Mouse (Mus musculus) embryonic facial prominence, embryonic 11.5 days (tissue): Measurements from ENCODE around the gene Tada3. TPM values are rescaled to one million over a fixed set of nuclear protein-coding genes. Genes with fewer than 3 reads are reported as not detected.

Experiments
- ATAC-seq: fragments of 200-750 bp; cut with Nextera tagmentation; replicated peaks from 2 replicates; pipeline ENCODE4 v1.8.0; 2017; ENCODE audit warnings: low read depth; ENCODE audit not compliant: insufficient number of reproducible peaks, low FRiP score, low TSS enrichment
- DNase-seq: peaks from one replicate; pipeline ENCODE4 v3.0.0-alpha.2; 2015; ENCODE audit warnings: low spot score
- H3K27ac ChIP-seq: fragments of 300-500 bp; sonication (generic); replicated peaks from 2 replicates; pipeline ENCODE4 v1.5.1; 2014; ENCODE audit warnings: mild to moderate bottlenecking, low read depth, low read length, control low read depth
- H3K27me3 ChIP-seq: fragments of 300-500 bp; sonication (generic); 2 replicates; pipeline ENCODE4 v1.6.1; 2014; ENCODE audit warnings: mild to moderate bottlenecking, low read length, moderate library complexity, mixed read lengths; ENCODE audit not compliant: control insufficient read depth, insufficient read depth
- H3K36me3 ChIP-seq: fragments of 300-500 bp; sonication (generic); replicated peaks from 2 replicates; pipeline ENCODE4 v1.6.1; 2014; ENCODE audit warnings: low read depth, mild to moderate bottlenecking, low read length, moderate library complexity, mixed read lengths; ENCODE audit not compliant: control insufficient read depth, insufficient read depth
- H3K4me1 ChIP-seq: fragments of 300-500 bp; sonication (generic); 2 replicates; pipeline ENCODE4 v1.6.1; 2014; ENCODE audit warnings: low read length, mixed read lengths; ENCODE audit not compliant: control insufficient read depth, insufficient read depth
- H3K4me2 ChIP-seq: fragments of 300-500 bp; sonication (generic); 2 replicates; pipeline ENCODE4 v1.6.1; 2014; ENCODE audit warnings: low read depth, mild to moderate bottlenecking, control low read depth, low read length, moderate library complexity
- H3K4me3 ChIP-seq: fragments of 300-500 bp; sonication (generic); 2 replicates; pipeline ENCODE4 v1.5.1; 2014; ENCODE audit warnings: low read depth, low read length, control low read depth
- H3K9ac ChIP-seq: fragments of 300-500 bp; sonication (generic); replicated peaks from 2 replicates; pipeline ENCODE4 v1.6.1; 2014; ENCODE audit warnings: mild to moderate bottlenecking, control low read depth, low read length
- H3K9me3 ChIP-seq: fragments of 300-500 bp; sonication (generic); replicated peaks from 2 replicates; pipeline ENCODE4 v1.6.1; 2016; ENCODE audit warnings: mild to moderate bottlenecking, low read length, inconsistent platforms, mixed read lengths; ENCODE audit not compliant: control insufficient read depth
- WGBS: fragments of 180-500 bp; shearing (Covaris S2); extraction: QIAGEN DNeasy Blood & Tissue Kit; methylation state at CpG from one replicate; pipeline ENCODE4 v1.1.7; 2014; 5-methylcytosine and 5-hydroxymethylcytosine counted together
- polyA plus RNA-seq: library from polyadenylated mRNA; unstranded; fragments of >200 nt; fragmentation: Nextera tagmentation; extraction: Ambion mirVana; gene quantifications from 2 replicates; pipeline ENCODE4 v1.2.1, GENCODE M21; 2014

Tada3 gene
- polyA plus RNA-seq, 1 experiment from 2014 or later = 44.3 TPM

DNA sequence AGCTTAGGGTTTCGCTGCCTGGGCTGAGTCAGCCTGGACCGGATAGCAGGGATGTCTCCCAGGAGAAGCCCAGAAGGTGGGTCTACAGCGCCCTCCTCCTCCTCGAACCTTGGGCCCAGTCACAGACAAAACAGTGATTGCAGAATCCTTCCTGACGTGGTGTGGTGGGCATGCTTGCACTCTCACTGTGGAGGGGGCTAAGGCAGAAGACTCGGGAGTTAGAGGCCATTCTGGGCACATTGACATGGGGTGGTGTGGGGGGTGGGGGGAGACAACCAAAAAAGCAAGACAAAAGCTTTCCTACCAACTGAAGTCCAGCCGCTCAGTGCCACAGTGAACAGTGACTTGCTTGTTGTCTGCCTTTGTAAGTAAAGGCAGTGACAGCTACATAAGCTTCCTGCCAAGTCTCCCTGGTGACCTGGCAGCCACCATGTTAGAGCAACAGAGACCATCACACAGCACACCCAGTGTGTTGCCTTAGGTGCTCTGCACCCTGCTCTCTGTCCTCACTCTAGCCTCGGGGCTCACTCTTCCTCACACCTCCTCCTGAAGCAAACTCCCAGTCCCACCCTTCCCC lies 6.8 kb upstream of the Tada3 start:
- ATAC-seq (no peak), DNase-seq (no peak)
- no peak overlapping the region for H3K27ac ChIP-seq
- WGBS = 88% methylated on average over 8 of the region's 8 CpGs
- H3K4me1 ChIP-seq = no peaks in the 10 kb centered on the region
- H3K36me3 ChIP-seq = peaks cover 20% of the 10 kb centered on the region
- H3K9ac ChIP-seq = no peak overlapping the region
- H3K27me3 ChIP-seq = no peaks in the 10 kb centered on the region
- no peak overlapping the region for H3K4me2 ChIP-seq
- no peak overlapping the region for H3K4me3 ChIP-seq
- H3K9me3 ChIP-seq = no peaks in the 10 kb centered on the region

DNA sequence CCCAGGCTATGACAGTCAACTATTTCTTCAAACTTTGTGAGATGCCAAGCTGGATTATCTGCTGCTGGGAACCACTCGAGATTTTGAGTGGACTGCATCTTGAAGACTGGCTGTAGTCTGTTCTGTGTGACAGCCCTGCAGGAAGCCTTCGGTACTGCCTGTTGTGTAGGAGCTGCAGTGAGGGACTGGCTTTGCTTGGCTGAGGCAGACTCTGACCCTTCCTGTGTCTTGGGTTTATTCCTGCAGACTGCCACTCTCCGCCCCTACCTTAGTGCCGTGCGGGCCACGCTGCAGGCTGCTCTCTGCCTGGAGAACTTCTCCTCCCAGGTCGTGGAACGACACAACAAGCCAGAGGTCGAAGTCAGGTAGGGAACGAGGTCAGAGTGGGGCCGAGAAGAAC lies 2.8 kb upstream of the Tada3 start:
- ATAC-seq (no peak), DNase-seq (no peak)
- Histone ChIP-seq H3K9me3 (no peaks in the 10 kb centered on the region), H3K36me3 (peaks cover 16% of the 10 kb centered on the region), H3K27me3 (no peaks in the 10 kb centered on the region), H3K4me3 (no peak overlapping the region), H3K27ac (no peak overlapping the region), H3K9ac (no peak overlapping the region), H3K4me1 (no peaks in the 10 kb centered on the region), H3K4me2 (no peak overlapping the region)
- WGBS = 96% methylated on average over 11 of the region's 11 CpGs

DNA sequence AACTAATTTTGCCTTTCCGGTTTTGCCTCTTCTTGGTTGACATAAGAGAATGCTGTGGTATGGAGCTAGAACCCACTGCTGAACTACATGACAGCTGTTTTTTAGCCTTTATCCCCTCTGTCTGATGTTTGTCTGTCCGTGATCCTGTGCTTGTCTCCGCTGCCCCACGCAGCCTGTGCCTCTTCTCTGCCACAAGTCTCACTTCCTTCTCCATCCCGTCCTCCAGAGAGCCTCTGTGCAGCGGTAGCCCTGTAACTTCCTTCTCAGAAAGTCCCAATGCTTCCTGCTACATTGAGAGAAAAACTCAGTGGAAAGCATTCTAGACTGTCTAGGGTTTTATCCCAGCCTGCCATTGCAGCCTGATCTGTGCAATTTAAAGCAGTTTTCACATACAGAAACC lies 1.6 kb upstream of the Tada3 start:
- no peak for ATAC-seq
- no peak overlapping the region for H3K9ac ChIP-seq
- peak overlapping the region; percentile 88 for H3K4me3 ChIP-seq
- 87% methylated on average over 6 of the region's 6 CpGs for WGBS
- H3K4me1 ChIP-seq = no peaks in the 10 kb centered on the region
- H3K27me3 ChIP-seq = no peaks in the 10 kb centered on the region
- H3K36me3 ChIP-seq = peaks cover 11% of the 10 kb centered on the region
- peak overlapping the region; percentile 54; the same call in 1 of the 2 replicates for H3K4me2 ChIP-seq
- DNase-seq = no peak
- H3K9me3 ChIP-seq = no peaks in the 10 kb centered on the region
- H3K27ac ChIP-seq = no peak overlapping the region

DNA sequence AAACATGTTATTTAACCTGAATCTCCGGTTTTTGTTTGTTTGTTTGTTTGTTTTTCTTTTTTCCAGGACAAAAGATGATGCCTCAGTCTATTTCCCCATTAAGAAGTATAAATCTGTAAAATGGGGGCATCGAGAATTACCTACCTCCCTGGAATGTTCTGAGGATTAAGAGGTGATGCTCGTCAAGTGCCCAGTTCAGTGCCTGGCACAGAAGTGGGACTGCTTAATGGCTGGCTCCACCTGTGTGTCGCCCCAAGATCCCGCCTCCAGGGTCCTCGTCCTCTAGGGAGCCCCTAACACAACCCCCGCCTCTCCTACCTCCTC lies 549 bp downstream of the Tada3 start:
- 9% methylated on average over 7 of the region's 7 CpGs for WGBS

DNA sequence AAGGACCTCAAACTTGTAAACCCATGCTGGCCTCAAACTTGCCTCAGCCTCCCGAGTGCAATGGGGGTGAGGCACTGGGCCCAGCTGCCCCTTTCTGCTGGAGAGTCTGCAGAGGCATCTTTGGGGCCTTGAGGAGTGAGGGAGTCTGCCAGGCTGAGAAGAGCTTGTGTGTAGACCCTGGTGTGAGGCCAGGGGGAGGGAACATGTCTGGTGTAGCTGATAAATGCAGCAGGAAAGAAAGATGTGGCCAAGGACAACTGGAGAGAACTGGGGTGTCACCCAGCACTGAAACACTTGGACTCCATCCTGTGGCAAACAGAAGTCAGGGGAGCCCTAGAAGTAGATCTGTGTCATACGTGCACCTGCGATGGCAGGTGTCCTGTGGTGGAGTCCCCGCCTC lies 4.2 kb downstream of the Tada3 start:
- H3K27me3 ChIP-seq = no peaks in the 10 kb centered on the region
- WGBS = 93% methylated on average over 4 of the region's 4 CpGs
- H3K4me2 ChIP-seq = no peak overlapping the region
- peaks cover 7% of the 10 kb centered on the region for H3K36me3 ChIP-seq
- no peaks in the 10 kb centered on the region for H3K9me3 ChIP-seq
- H3K4me1 ChIP-seq = no peaks in the 10 kb centered on the region
- H3K9ac ChIP-seq = no peak overlapping the region
- ATAC-seq = no peak
- no peak overlapping the region for H3K4me3 ChIP-seq
- no peak for DNase-seq
- H3K27ac ChIP-seq = no peak overlapping the region

More for the DNA sequence above, 549 bp downstream of the Tada3 start:
- Histone ChIP-seq H3K9me3 (no peaks in the 10 kb centered on the region), H3K27me3 (no peaks in the 10 kb centered on the region), H3K4me2 (peak overlapping the region; percentile 54), H3K4me1 (no peaks in the 10 kb centered on the region), H3K9ac (peak overlapping the region; percentile 87), H3K36me3 (peaks cover 7% of the 10 kb centered on the region), H3K27ac (peak overlapping the region; percentile 82), H3K4me3 (peak overlapping the region; percentile 88)
- DNase-seq (no peak), ATAC-seq (no peak; the same call in 1 of the 2 replicates)

DNA sequence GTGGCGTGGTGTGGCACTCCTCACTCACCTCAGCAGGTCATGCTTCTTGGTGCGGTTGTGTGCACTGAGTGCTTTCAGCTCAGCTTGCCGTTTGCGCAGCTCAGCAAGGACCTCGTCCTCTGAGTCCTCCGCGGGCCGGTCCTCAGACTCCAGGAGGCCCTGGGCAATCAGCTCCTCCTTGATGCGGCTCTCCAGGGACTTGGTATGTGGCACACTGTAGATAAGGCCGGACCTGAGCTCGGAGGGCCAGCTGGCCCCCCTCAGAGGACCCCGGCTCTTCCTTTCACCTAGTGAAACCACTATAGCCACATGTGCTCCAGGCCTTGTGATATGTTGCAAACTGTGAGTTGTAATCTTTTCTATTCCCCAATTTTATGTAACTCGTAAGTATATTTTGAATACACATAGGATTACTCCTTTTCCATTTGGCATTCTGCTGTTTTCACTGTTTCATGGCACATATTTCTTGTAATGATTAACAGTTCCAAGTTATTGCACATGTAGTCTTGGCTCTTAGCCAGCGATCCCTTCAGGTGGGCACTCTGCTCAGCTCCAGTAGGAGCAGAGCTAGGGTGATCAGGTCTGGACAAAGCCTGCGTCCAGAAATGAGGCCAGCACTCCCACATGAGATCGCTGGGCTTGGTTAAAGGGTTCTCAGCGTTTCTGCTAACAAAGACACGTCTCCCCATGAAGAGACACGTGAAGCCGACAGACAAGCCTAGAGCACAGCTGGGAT lies 7.3 kb downstream of the Tada3 start:
- no peak for ATAC-seq
- H3K36me3 ChIP-seq = peaks cover 7% of the 10 kb centered on the region

DNA sequence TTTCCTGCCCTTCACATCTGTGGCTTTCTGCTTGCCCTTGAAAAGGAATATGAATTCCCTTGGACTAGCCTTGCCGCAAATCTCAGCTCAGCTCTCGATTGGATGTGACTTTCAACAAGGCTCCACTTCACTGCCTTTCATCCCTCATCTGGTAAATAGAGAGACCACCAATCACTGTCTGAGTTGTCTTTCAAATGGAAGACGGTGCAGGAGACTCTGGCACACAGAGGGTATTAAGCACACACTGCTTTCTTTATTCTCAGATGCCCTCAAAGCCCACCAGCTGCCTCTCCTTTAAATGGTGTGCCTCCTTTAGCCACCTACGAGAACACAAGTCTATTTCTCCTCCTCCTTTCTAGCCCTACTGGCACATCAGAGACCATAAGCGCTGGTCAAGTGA lies 9.1 kb downstream of the Tada3 start:
- Histone ChIP-seq H3K9ac (no peak overlapping the region), H3K36me3 (peaks cover 3% of the 10 kb centered on the region; the same call in 1 of the 2 replicates), H3K4me3 (no peak overlapping the region), H3K4me2 (no peak overlapping the region), H3K9me3 (no peaks in the 10 kb centered on the region), H3K4me1 (no peaks in the 10 kb centered on the region), H3K27ac (no peak overlapping the region), H3K27me3 (no peaks in the 10 kb centered on the region)
- 85% methylated on average over 5 of the region's 5 CpGs for WGBS
- DNase-seq (no peak), ATAC-seq (no peak)

More for the DNA sequence above, 7.3 kb downstream of the Tada3 start:
- Histone ChIP-seq H3K9me3 (no peaks in the 10 kb centered on the region), H3K4me2 (no peak overlapping the region), H3K4me1 (no peaks in the 10 kb centered on the region), H3K27me3 (no peaks in the 10 kb centered on the region), H3K9ac (no peak overlapping the region), H3K27ac (no peak overlapping the region), H3K4me3 (no peak overlapping the region)
- WGBS = 92% methylated on average over 20 of the region's 20 CpGs
- DNase-seq = no peak

DNA sequence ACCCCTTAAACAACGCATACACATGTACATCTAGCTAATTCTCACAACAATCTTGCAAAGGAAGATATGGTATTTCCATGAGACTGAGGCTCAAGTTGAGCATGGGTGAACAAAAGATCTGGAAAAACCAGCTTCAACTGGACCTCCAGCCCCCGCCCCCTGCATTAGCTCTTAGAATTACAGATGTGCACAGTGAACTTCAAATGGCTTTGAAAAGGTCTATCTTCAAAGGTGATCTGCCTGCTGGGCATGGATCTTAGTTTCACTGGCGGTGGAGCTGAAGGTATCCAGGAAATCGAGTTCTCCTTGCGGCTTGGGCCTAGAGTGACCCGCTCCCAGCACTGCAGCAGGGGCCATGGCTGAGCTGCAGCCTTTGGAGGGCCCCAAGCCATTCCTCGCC lies 9.6 kb downstream of the Tada3 start:
- Histone ChIP-seq H3K9me3 (no peaks in the 10 kb centered on the region), H3K27me3 (no peaks in the 10 kb centered on the region), H3K27ac (no peak overlapping the region), H3K4me2 (no peak overlapping the region), H3K36me3 (peaks cover 3% of the 10 kb centered on the region; the same call in 1 of the 2 replicates), H3K4me1 (no peaks in the 10 kb centered on the region), H3K9ac (no peak overlapping the region), H3K4me3 (no peak overlapping the region)
- DNase-seq (no peak), ATAC-seq (no peak)
- 88% methylated on average over 7 of the region's 7 CpGs for WGBS
